Mouse (Mus musculus) lung, postnatal 0 days (tissue): ENCODE measurements at regions not wholly inside any gene's neighbourhood (a gene's known extent, or its start where the extent isn't known, plus 50 kb on each side); places are given as distances from the start of the nearest gene placed in this dataset.

Experiments
- CTCF ChIP-seq: IDR thresholded peaks from 2 replicates; pipeline ENCODE4 v1.5.1; 2016; ENCODE audit warnings: antibody characterized with exemption, mild to moderate bottlenecking
- EP300 ChIP-seq: IDR thresholded peaks from 2 replicates; pipeline ENCODE4 v1.6.1; 2016; ENCODE audit warnings: antibody characterized with exemption, mild to moderate bottlenecking, control low read depth

DNA sequence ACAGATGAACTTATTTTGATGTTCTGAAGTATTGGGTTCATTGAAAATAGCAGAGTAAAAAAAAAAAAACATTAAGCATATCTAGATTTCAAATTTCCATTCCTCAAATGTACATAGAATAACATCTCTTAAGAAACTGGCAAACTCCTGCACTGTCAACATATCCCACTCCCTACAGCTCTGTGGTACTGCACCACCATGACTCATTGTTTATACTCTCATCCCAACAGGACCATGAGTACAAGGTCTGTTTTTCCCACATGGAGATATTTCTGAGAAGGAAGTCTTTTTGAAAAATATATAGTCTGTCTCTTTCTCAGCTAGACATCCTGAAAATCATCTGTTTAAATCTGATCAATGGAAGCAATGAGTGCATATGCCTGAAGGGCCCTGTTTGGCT lies 351.2 kb upstream of the Kcnh8 start:
- no peak for TF ChIP-seq CTCF
- TF ChIP-seq EP300, result no peak
